Mouse (Mus musculus) activated CD4-positive, CD25-positive, alpha-beta regulatory T cell, adult 4 months (primary cell): ENCODE data around the gene Zfp277. TPM values are rescaled to one million over a fixed set of nuclear protein-coding genes. Genes with fewer than 3 reads are reported as not detected.
A peak's percentile ranks its signal among the peaks of the same experiment; 100 is the strongest.

Experiments
- ATAC-seq: one replicate; pipeline ENCODE4 v1.8.0; 2017
- polyA plus RNA-seq, 2 experiments: library from polyadenylated mRNA; unstranded; fragments of 100-300 nt; shearing (Covaris generic); gene quantifications; one replicate each; pipeline ENCODE4 v1.2.1; 2017

Gene Zfp277
- polyA plus RNA-seq, 2 experiments from 2014 or later: 41.4 to 43.7 TPM

DNA sequence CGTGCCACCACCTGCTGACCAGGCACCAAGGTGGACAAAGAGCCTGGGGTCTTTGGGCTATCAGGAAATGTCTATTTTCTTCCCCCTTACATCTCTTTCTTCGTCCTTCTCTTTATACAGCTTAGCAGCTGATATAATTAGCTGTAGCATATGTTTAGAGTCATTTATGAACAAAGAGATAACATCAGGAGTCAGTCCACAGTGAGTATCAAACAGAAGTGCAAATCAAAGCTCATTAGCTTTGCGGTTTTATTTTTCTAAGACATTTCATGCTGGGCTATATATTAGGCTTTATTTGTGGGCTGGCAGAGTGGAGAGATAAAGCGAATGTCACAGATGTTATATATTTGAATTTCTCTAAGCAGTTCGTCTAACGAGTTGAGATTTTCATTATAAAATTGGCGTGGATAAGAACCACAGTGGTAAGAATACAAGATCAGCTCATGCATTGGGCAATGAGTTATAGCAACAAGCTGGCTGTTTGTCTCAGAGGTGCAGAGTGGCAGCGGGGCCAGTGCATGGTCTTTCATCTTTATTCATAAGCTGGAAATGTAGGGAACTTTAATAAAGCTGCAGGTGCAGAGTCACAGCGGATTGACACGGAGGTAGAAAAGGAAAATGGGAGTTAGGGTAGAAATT is 98.5 kb downstream of the Zfp277 start:
- no peak for ATAC-seq

DNA sequence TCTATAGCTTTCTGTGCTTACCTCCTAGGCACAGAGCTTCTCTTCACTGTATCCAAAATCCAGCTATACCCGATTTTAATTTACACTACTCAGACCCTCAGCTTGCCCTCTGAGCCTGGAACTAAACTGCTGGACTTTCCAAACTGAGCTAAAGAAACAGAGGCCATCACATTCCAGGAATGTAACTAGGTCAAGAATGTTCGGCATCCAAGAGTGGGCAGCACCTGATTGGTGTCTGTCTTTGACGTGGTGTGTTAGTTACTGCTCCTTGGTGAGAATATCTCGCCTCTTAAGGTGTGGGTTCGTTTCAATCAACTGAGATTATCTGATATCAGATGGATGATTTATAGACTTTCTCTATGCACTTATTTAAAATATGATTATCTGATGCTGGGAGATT is 104.3 kb downstream of the Zfp277 start:
- ATAC-seq: no peak

DNA sequence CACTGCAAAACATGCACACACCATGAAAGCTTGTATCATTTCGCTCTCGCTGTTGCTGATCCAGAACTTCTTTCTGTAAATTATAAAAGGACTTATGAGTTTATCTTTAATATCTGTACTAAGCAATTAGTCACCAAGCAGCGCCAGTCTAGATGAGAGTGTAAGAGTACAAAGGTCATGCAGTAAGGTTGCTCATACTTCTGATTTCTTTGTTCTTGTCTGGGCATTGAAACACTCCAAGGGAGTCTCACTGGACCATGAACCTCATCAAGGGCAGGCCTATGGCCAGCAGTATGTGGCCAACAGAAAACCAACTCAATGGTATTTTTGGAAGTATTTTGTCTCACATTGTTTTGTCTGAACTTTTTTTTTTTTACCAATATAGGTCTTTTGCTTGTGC is 110.4 kb downstream of the Zfp277 start:
- no peak for ATAC-seq

DNA sequence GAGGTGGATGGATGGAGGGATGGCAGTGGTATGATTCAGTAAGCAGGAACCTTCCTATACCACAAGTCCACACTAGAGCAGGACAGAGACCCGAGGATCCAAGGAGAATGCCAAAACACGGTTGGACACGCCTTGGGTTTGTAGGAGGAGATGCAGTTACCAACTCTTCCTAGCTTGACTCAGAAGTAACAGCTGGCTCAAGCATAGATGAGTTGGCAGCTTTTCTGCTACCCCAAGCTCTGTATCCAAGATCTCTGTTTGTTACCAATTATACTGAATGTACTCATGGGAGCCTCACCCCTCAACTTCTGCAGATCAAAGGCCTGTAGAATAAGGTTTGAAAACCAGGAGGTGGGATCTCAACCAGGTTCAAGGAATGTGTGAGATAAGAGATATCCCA is 114.2 kb downstream of the Zfp277 start:
- ATAC-seq: no peak

DNA sequence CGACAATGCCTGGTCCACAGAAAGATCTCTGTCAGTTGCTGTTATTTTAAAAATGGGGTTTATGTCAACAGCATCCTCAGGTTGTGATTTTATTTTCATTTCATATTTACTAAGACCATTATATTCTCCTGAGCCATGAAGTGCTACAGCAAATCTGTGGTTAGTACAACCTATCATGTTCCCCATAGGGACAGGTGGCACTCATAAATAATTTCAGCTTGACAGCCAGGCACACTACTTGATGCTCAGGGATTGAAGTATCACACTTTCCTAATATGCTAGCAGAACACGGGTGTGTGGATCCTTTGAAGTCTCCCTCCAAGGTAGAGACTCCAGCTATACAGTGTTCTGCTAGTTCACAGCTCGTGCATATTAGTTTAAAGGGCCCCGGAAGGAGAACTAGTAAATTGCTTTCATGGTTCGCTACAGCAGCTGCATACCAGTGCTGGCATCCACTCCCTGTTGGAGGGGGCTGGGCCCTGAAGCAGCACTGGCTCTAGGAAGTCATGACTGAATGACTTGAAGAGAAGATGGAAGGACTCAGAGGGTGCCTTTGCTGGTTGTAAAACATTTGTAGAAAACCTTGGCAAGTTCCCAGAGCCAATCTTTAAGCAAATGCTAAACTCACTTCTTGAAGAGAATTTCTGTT is 118.6 kb downstream of the Zfp277 start:
- ATAC-seq: no peak

DNA sequence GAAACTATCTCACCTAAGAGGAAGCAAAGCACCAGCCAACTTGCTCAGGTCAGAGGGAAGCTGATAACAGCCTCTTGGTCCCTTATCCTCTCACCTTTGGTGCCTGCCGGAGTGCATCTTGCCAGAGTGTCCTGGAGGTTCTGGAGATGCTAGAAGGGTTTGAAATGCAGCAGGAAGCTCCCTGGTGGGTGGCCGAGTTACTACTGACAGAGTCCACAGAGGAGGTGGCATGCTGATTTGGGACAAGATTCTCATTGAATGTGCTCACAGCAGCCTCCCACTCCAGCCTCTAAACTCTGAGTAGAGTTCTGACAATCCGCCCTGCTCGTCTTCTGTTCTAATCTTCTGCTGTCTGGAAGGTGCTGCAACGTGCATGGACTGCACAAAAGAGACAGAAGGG is 120.1 kb downstream of the Zfp277 start:
- ATAC-seq: no peak

DNA sequence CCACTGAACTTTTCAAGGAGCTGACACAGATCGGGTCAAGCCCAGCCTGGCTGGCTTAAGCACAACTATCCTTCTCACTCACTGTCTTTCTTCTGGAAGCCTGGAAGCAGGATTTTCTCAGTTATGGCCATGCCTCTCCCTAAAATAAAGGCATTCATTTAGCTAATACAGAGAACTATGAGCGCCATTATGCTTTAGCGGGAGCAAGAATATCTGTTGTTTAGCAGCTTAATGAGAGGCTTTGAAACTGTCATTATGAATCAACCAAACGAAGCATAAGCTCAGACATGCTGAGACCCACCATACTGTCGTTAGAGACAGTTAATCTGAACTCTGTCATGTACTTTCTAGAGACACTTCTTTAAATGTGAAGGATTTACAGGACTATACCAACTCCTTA is 120.9 kb downstream of the Zfp277 start:
- ATAC-seq: no peak

DNA sequence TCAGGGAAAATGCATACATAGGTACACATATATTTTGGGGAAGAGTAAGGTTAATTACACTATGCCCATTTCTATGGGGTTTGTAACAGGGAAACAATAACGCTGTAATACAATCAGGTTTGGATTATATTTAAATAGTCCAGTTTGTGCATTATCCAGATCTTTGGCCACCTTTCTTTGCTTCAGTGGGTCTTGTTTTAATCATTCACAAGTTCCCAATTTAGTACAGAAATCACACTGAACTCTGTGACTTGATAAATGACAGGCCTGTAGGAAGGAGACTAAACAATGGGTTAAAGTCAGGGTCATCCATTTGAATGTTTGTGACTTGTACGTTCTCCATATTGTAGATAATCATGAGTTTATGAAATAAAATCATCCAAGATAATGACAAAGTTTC is 130.6 kb downstream of the Zfp277 start:
- no peak for ATAC-seq

DNA sequence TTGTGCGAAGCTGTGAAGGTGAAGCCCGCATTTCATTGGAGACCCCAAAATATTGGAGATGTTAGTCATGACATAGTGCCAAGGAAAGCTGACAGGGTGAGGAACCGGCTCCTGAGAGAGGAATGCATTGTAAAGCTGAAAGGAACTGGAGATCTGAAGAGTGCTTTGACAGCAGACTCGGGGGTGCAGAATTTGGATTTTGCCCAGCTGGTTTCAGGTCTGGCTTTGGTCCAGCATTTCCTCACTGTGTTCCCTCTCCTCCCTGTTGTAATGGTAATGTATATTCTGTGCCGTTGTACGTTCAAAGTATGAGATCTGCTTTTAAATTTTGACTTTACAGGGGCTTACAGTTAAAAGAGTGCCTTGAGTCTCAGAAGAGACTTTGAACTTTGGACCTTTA is 141.7 kb downstream of the Zfp277 start:
- ATAC-seq: no peak

DNA sequence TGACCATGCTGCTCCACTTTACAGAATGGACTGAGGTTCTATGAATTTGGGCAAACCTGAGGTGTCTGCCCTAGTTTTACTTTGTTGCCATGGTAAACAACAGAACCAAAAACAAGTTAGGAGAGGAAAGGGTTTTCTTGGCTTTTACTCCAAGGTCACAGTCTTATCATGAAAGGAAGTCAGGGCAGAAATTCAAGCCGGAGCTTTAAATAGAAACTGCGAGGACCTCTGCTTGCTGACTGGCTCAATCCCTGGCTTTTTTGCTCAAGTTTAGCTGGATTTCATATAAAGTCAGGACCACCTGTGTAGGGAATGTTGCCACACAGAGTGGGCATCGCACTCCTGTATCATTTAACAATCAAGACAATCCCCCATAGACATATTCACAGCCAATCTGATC is 147.1 kb downstream of the Zfp277 start:
- no peak for ATAC-seq

DNA sequence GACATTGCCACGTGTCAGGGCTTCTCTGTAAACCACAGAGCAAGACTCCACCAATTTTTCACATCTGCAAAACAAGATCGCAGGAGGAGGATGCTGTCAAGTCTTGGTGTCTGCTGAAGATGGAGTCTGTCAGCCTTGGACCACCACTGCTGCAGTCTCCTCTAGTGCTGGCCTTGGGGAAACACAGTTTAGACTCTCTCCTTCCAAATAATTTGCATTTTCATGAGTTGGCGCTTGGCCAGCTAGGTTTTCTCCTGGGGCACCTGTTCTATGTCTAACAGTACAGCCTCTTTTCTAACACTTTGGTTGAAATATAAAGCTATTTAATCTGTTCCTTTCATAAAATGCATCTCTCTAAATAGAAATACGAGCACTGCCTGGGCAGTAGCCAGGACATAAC is 159.2 kb downstream of the Zfp277 start:
- no peak for ATAC-seq

DNA sequence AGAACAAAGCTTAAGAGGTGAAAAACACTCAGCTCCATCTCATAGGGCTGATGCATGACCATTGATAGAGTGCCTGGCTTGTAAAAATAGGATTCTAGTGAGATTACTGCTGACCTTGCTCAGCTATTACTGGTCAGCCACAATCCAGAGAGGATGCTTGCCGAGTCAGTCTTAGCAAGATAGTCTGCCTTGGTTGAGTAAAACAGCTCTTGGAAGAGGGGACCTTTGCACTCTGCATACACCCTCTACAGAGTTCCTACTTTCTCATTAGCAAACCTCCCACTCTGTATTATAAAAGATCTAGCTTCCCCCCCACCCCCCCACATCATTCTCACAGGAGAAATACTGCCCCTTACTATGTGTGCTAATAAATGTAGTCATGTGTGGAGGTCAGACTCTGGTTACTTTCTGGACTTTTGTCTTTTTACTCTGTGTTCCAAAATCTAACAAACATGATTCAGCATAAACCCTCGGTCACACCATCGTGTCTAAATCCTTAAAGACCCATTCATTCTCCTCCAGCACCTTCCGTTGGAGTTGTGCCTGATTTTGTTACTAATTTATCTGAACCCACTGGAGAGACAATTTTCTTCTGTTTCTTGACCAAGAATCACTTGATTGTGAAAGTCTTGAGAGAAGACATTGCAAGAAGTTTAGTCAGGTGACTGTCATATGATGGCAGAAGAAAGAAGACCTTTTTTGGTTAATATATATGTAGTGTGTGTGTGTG is 164.9 kb downstream of the Zfp277 start:
- no peak for ATAC-seq

DNA sequence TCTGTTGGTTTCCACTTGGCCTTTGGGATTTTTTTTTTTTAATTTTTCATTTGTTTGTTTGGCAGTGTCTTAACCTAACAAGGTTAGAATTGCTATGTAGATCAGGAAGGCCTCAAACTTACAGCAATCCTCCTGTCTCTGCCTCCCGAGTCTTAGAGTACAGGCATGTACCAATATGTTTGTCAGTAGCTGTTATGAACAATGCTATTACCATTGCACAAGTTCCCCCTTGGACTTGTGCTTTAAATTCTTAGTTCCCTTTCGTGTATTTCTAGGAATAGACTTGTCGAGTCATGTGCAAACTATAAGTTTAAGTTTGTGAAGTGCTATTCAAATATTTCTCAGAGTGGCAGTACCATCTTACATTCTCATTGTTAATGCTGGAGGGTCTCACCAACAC is 168.1 kb downstream of the Zfp277 start:
- ATAC-seq: no peak

DNA sequence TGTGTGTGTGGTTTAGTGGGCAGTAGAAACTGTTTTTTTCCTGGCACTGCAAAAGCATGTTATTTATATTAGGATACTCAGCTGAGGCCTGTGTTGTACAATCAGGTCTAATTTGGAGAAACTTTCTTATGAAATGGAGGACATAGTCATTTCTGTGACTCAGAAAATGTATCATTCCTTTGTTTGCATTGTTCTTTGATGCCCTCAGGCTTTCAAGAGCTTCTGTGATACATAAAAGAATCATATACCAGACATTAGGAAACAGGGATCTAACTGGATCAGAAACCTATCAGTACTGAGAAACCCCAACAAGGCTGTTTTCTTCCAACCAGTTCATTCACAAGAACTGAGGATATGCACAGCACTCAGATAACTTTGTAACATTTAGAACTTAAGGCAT is 170.8 kb downstream of the Zfp277 start:
- no peak for ATAC-seq

DNA sequence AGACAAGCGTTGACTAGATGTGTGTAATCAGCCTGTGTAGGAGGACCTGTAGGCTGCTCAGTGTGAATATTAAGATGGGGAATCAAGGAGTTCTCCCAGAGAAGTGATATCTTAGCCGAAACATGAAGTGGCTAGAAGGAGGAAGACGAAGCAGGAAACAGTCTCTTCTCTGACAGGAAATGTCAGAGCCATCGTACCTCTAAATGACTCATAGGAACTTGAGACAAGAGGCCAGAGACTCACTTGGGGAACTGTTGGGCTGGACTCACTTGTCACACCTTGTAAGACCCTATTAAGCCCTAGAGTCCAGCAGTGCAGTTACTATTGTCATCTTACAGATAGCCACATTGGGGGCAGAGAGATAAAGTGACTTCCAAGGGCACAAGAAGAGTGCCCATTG is 172.4 kb downstream of the Zfp277 start:
- ATAC-seq: peak; percentile 64

DNA sequence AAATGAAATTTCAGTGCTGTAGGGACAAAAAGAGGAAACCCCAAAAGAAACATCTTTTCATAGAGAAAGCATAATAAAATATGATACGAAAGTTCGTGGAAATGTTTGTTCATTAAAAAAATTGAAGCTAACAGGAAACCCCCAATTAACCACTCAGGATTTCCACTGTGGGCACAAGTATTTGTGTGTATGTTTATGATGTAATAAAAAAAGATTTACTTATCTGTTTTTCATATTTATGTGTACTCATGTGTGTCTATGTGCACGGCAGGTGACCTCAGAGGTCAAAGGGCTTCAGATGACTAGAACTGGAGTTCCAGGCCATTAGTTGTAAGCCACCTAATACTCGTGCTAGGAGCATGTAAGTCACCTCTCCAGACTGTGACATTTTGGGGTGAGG is 173.0 kb downstream of the Zfp277 start:
- ATAC-seq: peak; percentile 41

DNA sequence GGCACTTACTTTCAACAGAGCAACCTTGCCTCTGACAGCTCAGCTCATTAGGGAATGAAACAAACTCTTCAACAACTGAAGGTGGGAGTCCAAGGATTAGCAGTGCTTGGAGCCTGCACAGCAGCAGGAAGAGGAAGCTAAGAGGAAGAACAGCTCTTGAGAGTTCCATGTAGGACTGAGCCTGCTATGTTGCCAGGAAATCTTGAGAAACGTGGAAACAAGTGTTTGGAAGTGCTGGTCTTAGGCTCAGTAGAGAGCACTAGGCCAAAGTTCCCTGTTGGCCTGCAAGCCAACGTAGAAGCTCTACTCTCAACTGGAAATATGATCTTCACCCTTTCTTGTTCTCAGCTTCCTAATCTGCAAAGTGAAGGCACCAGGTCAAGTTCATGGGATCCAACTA is 177.4 kb downstream of the Zfp277 start:
- ATAC-seq: no peak

Other genes starting within 250 kb of the Zfp277 start
- under 1 TPM in 1 of 2 experiments, not detected in 1; 0.63 TPM for gene Lsmem1, start 246.4 kb downstream of the Zfp277 start, polyA plus RNA-seq
- gene Ifrd1, start 197.4 kb downstream of the Zfp277 start, polyA plus RNA-seq: 10 to 100 TPM; 51.8 to 63.0 TPM
- 1 to 10 TPM in 1 of 2 experiments, under 1 TPM in 1; 0.76 to 2.6 TPM for gene Dock4, start 50 bp upstream of the Zfp277 start, polyA plus RNA-seq